Mouse (Mus musculus) brain, embryonic 14.5 days (tissue): Measurements from ENCODE around the gene Fstl4. TPM values are rescaled to one million over a fixed set of nuclear protein-coding genes. Genes with fewer than 3 reads are reported as not detected.
A peak's percentile ranks its signal among the peaks of the same experiment; 100 is the strongest.

Experiments used
- DNase-seq: peaks from one replicate; pipeline ENCODE4 v3.0.0-alpha.2; 2011; ENCODE audit warnings: low read depth
- CTCF ChIP-seq: fragments of 200-500 bp; IDR thresholded peaks from 2 replicates; pipeline ENCODE4 v1.5.1; 2012; ENCODE audit warnings: inconsistent platforms, mild to moderate bottlenecking, moderate library complexity, borderline replicate concordance; ENCODE audit not compliant: insufficient read depth, insufficient read length; ENCODE audit errors: extremely low read depth
- POLR2A ChIP-seq: fragments of 200-500 bp; IDR thresholded peaks from 2 replicates; pipeline ENCODE4 v1.6.1; 2012; ENCODE audit warnings: mild to moderate bottlenecking, inconsistent platforms, borderline replicate concordance; ENCODE audit not compliant: poor library complexity, insufficient read depth, insufficient read length, severe bottlenecking; ENCODE audit errors: extremely low read depth
- polyA plus RNA-seq: library from polyadenylated mRNA; depleted of rRNA; stranded (reverse); fragments of >200 nt; gene quantifications from 2 replicates; pipeline ENCODE4 v1.2.3, GENCODE M21; 2012

The Fstl4 gene
- polyA plus RNA-seq, 1 experiment = 3.1 TPM

GRCm38 (mm10) chr11:52744593-52745450, 19.6 kb upstream of the Fstl4 start:
- TF ChIP-seq CTCF = no peak
- no peak for TF ChIP-seq POLR2A
- no peak for DNase-seq

GRCm38 (mm10) chr11:52747206-52747605, 17.2 kb upstream of the Fstl4 start:
- TF ChIP-seq CTCF = no peak
- no peak for TF ChIP-seq POLR2A
- no peak for DNase-seq

- DNase-seq = no peak
- no peak for TF ChIP-seq CTCF
- TF ChIP-seq POLR2A = no peak
Measured at GRCm38 (mm10) chr11:52747766-52748456, 16.5 kb upstream of the Fstl4 start.

- TF ChIP-seq POLR2A (no peak), CTCF (no peak)
- DNase-seq = no peak
Measured at GRCm38 (mm10) chr11:52749988-52750387, 14.4 kb upstream of the Fstl4 start.

GRCm38 (mm10) chr11:52752524-52752923, 11.9 kb upstream of the Fstl4 start:
- DNase-seq = no peak
- TF ChIP-seq CTCF (no peak), POLR2A (no peak)

- no peak for DNase-seq
- TF ChIP-seq POLR2A = no peak
- no peak for TF ChIP-seq CTCF
Measured at GRCm38 (mm10) chr11:52753261-52753660, 11.2 kb upstream of the Fstl4 start.

GRCm38 (mm10) chr11:52761800-52762199, 2.6 kb upstream of the Fstl4 start:
- no peak for DNase-seq
- TF ChIP-seq POLR2A (no peak), CTCF (peak; percentile 25; the same call in 1 of the 2 replicates)

- DNase-seq = no peak
Measured at GRCm38 (mm10) chr11:52764894-52765677, 652 bp downstream of the Fstl4 start.

GRCm38 (mm10) chr11:52765678-52766254, 1.3 kb downstream of the Fstl4 start:
- TF ChIP-seq POLR2A = no peak
- peak; percentile 72; the same call in 1 of the 2 replicates for TF ChIP-seq CTCF

More at GRCm38 (mm10) chr11:52764894-52765677, 652 bp downstream of the Fstl4 start:
- TF ChIP-seq POLR2A (no peak), CTCF (no peak)

GRCm38 (mm10) chr11:52767921-52768320, 3.5 kb downstream of the Fstl4 start:
- no peak for DNase-seq
- no peak for TF ChIP-seq POLR2A
- no peak for TF ChIP-seq CTCF

More at GRCm38 (mm10) chr11:52765678-52766254, 1.3 kb downstream of the Fstl4 start:
- peak; percentile 85 for DNase-seq
